In genomic region chr2:172726701-172727100, GRCm38 (mm10) we compare ENCODE assay signal across 14 mouse cellular contexts.
DNase-seq lines count a peak whose midpoint lies in the region; ATAC-seq and TF ChIP-seq lines count a peak whose summit lies in the region.
"Had no signal": no experiment of that assay in that cellular context is flagged by ENCODE, and none has a peak within 500 bp of the region (broad histone marks: within the 10 kb centered on the region; RNA-seq: fewer than 3 reads in every experiment).

No protein-coding gene starts in this region.

- peak overlapping the region; percentile 21; the same call in 1 of the 2 replicates for H3K4me3 ChIP-seq in heart, embryonic 13.5 days
- H3K4me3 ChIP-seq in midbrain, embryonic 10.5 days: peak overlapping the region; percentile 48
- no peak overlapping the region for H3K4me3 ChIP-seq in midbrain, postnatal 0 days (ENCODE audit: low read depth, low read length)
- peak overlapping the region; percentile 4; the same call in 1 of the 2 replicates for H3K4me3 ChIP-seq in embryonic facial prominence, embryonic 14.5 days (ENCODE audit: low read depth, low read length)
- peak overlapping the region; percentile 46; the same call in 1 of the 2 replicates for H3K4me3 ChIP-seq in limb, embryonic 12.5 days (replicated peaks)

- H3K4me1 ChIP-seq in heart, embryonic 13.5 days: peaks cover 19% of the 10 kb centered on the region
- peaks cover 54% of the 10 kb centered on the region for H3K4me1 ChIP-seq in midbrain, embryonic 10.5 days
- peaks cover 3% of the 10 kb centered on the region; the same call in 1 of the 2 replicates for H3K4me1 ChIP-seq in midbrain, postnatal 0 days (ENCODE audit: insufficient read depth, low read length)
- peaks cover 18% of the 10 kb centered on the region; the same call in 1 of the 2 replicates for H3K4me1 ChIP-seq in embryonic facial prominence, embryonic 14.5 days (ENCODE audit: control insufficient read depth, insufficient read depth, low read length)
- peaks cover 31% of the 10 kb centered on the region for H3K4me1 ChIP-seq in limb, embryonic 12.5 days (replicated peaks)

- intact Hi-C loops in heart, postnatal 25 days (cut with DNase I): no loop called here

- ATAC-seq in heart, embryonic 13.5 days (ENCODE audit: extremely low read depth, insufficient number of reproducible peaks, low FRiP score, low TSS enrichment): no peak
- no peak for ATAC-seq in midbrain, postnatal 0 days (ENCODE audit: low FRiP score)
- ATAC-seq in embryonic facial prominence, embryonic 14.5 days (ENCODE audit: low read depth): no peak
- no peak for ATAC-seq in limb, embryonic 12.5 days (ENCODE audit: insufficient number of reproducible peaks, insufficient read depth, low FRiP score, low TSS enrichment, low read depth)
- ATAC-seq: activated CD4-positive, CD25-positive, alpha-beta regulatory T cell, adult 4 months had no signal

- no peak for TF ChIP-seq CTCF in midbrain, postnatal 0 days (IDR thresholded peaks at IDR 0.05)

- no peaks in the 10 kb centered on the region for H3K9me3 ChIP-seq in heart, embryonic 13.5 days
- H3K9me3 ChIP-seq in midbrain, embryonic 10.5 days (replicated peaks): no peaks in the 10 kb centered on the region
- H3K9me3 ChIP-seq in midbrain, postnatal 0 days (ENCODE audit: low read length): no peaks in the 10 kb centered on the region
- no peaks in the 10 kb centered on the region for H3K9me3 ChIP-seq in embryonic facial prominence, embryonic 14.5 days (ENCODE audit: control insufficient read depth, low read length)
- no peaks in the 10 kb centered on the region for H3K9me3 ChIP-seq in limb, embryonic 12.5 days

- 6% methylated on average over 13 of the region's 13 CpGs for WGBS in heart, embryonic 13.5 days
- 2% methylated on average over 13 of the region's 13 CpGs for WGBS in midbrain, embryonic 10.5 days
- WGBS in midbrain, postnatal 0 days: 6% methylated on average over 13 of the region's 13 CpGs
- WGBS in embryonic facial prominence, embryonic 14.5 days: 5% methylated on average over 13 of the region's 13 CpGs
- whole genome bisulfite sequencing in limb, embryonic 12.5 days: 4% methylated on average over 13 of the region's 13 CpGs

- no peaks in the 10 kb centered on the region for H3K36me3 ChIP-seq in heart, embryonic 13.5 days
- H3K36me3 ChIP-seq in midbrain, embryonic 10.5 days: no peaks in the 10 kb centered on the region
- no peaks in the 10 kb centered on the region for H3K36me3 ChIP-seq in midbrain, postnatal 0 days (ENCODE audit: insufficient read depth, low read length)
- H3K36me3 ChIP-seq in embryonic facial prominence, embryonic 14.5 days (ENCODE audit: control insufficient read depth, insufficient read depth, low read length): no peaks in the 10 kb centered on the region
- no peaks in the 10 kb centered on the region for H3K36me3 ChIP-seq in limb, embryonic 12.5 days

- no peak overlapping the region for H3K9ac ChIP-seq in heart, embryonic 13.5 days
- H3K9ac ChIP-seq in midbrain, postnatal 0 days (replicated peaks; ENCODE audit: low read length, poor library complexity, severe bottlenecking): no peak overlapping the region
- H3K9ac ChIP-seq in embryonic facial prominence, embryonic 14.5 days (ENCODE audit: low read depth, low read length): no peak overlapping the region
- no peak overlapping the region for H3K9ac ChIP-seq in limb, embryonic 12.5 days (replicated peaks)
- H3K9ac ChIP-seq: liver, embryonic 14.5 days had no signal

- DNase-seq in heart, postnatal 25 days (ENCODE audit: low spot score): no peak
- no peak for DNase-seq in midbrain, embryonic 10.5 days (ENCODE audit: low spot score)
- no peak for DNase-seq in midbrain, postnatal 0 days (ENCODE audit: low spot score)
- DNase-seq in embryonic facial prominence, embryonic 14.5 days (ENCODE audit: low spot score): no peak
- DNase-seq in T-cell, adult 2 months (ENCODE audit: low spot score): no peak
- no peak for DNase-seq in ovary, adult 18-20 months (ENCODE audit: low spot score)
- DNase-seq: cerebellum, adult 18-20 months; kidney, adult 18-20 months; retina, postnatal 1 day; thymus, postnatal 4 days had no signal

- peak overlapping the region; percentile 39 for H3K4me2 ChIP-seq in heart, embryonic 13.5 days
- H3K4me2 ChIP-seq in midbrain, postnatal 0 days (ENCODE audit: low read depth, low read length, poor library complexity, severe bottlenecking): no peak overlapping the region
- peak overlapping the region; percentile 84 for H3K4me2 ChIP-seq in embryonic facial prominence, embryonic 14.5 days (ENCODE audit: low read depth, low read length)
- peak overlapping the region; percentile 97 for H3K4me2 ChIP-seq in limb, embryonic 12.5 days

- peaks cover 78% of the 10 kb centered on the region for H3K27me3 ChIP-seq in heart, embryonic 13.5 days (replicated peaks)
- peaks cover 90% of the 10 kb centered on the region for H3K27me3 ChIP-seq in midbrain, embryonic 10.5 days (ENCODE audit: low read depth, poor library complexity, severe bottlenecking)
- peaks cover 37% of the 10 kb centered on the region for H3K27me3 ChIP-seq in midbrain, postnatal 0 days (ENCODE audit: insufficient read depth, low read length)
- peaks cover 46% of the 10 kb centered on the region for H3K27me3 ChIP-seq in embryonic facial prominence, embryonic 14.5 days (replicated peaks; ENCODE audit: control insufficient read depth, insufficient read depth, low read length)
- peaks cover 47% of the 10 kb centered on the region for H3K27me3 ChIP-seq in limb, embryonic 12.5 days

- H3K27ac ChIP-seq in heart, embryonic 13.5 days (replicated peaks): no peak overlapping the region
- H3K27ac ChIP-seq in midbrain, embryonic 10.5 days (replicated peaks): peak overlapping the region; percentile 47
- no peak overlapping the region for H3K27ac ChIP-seq in midbrain, postnatal 0 days (ENCODE audit: low read depth, low read length)
- H3K27ac ChIP-seq in embryonic facial prominence, embryonic 14.5 days (replicated peaks; ENCODE audit: low read depth, low read length): no peak overlapping the region
- H3K27ac ChIP-seq in limb, embryonic 12.5 days: no peak overlapping the region
- H3K27ac ChIP-seq: liver, embryonic 14.5 days had no signal
